Mouse (Mus musculus): Measurements from ENCODE around the gene Mcm8. TPM values are rescaled to one million over a fixed set of nuclear protein-coding genes. Genes with fewer than 3 reads are reported as not detected.
A peak's percentile ranks its signal among the peaks of the same experiment; 100 is the strongest.

Mcm8 gene
- total and polyA plus RNA-seq, 3 experiments, result 21.9 to 25.1 TPM; not detected in 1

DNA sequence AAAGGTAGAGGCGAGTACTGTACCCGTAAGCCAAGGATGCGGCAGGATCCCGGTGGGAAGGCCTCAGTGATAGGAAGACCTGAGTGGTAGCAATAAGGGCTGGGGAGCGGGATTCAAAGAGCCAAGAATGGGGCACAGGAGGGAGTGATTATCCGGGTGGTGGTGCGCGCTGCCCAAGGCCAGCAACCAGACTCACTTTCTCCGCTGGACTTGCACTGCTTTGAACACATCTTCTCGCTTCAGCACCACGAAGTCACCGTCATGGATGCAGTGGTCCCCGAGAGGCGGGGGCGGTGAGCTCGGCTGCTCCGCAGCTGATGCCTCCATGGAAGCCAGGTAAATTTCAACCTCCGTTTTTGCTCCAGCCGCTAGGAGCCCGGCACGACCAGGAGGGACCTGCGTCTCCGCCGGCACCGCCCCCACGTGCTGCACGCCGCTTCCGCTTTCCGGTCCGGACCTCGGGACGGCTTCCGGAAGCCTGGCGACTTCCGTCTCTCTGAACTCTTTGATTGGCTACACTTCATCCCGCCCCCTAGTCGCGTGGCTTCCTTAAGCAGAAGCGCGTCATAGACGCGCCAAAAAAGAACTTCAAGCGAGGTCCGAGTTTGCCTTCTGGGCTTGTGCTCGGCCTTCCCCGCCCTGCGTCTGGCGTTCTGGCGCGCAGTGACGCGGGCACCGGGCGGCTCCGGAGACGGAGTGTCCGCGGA is at the start of gene Mcm8, which contains the start of gene Trmt6 (continued):
- TF ChIP-seq ZC3H11A (IDR thresholded peaks at IDR 0.05; ENCODE audit: low read depth, low read length) (no peak), CHD1 (IDR thresholded peaks at IDR 0.05; ENCODE audit: low read depth, low read length) (no peak), CHD2 (IDR thresholded peaks at IDR 0.05; ENCODE audit: low read length) (no peak; the same call in 1 of the 2 replicates), EP300 (IDR thresholded peaks at IDR 0.05; ENCODE audit: low read depth in 1 of 2, low read length in 2 of 2) (no peak)

DNA sequence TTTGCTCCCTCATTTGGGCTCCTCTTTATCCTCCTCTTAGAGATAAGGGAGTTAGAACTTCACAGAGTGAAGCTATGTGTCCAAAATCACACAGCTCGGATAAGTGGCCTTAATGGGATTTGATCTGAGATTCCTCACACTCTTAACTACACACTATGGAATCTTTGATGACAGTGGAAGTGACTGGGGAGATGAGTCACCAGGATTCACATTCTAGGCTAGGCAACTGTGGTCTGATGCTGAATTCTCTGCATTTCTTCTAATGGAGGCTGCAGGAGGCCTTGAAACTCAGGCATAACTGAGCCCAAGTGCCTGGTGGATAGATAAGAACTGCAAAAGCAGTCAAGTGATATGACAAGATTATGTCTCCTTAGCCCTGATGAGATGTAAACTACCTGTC is 45.1 kb upstream of the Mcm8 start:
- Histone ChIP-seq H3K4me3 (ENCODE audit: control insufficient read depth in 1 of 2, insufficient read depth in 1 of 2, low read depth in 2 of 2, low read length in 2 of 2) (no peak overlapping the region), H3K27ac (ENCODE audit: control insufficient read depth, low read depth, low read length) (no peak overlapping the region), H3K79me2 (ENCODE audit: control insufficient read depth, insufficient read depth, low read length, poor library complexity) (no peaks in the 10 kb centered on the region), H3K4me1 (ENCODE audit: control insufficient read depth in 1 of 2, insufficient read depth in 2 of 2, low read length in 2 of 2) (no peaks in the 10 kb centered on the region), H3K36me3 (ENCODE audit: control insufficient read depth in 1 of 2, insufficient read depth in 2 of 2, low read length in 2 of 2) (no peaks in the 10 kb centered on the region), H3K9ac (ENCODE audit: control insufficient read depth, low read depth, low read length, poor library complexity, severe bottlenecking) (no peak overlapping the region), H3K27me3 (ENCODE audit: control insufficient read depth in 1 of 2, insufficient read depth in 2 of 2, low read length in 2 of 2) (no peaks in the 10 kb centered on the region), H3K9me3 (replicated peaks; ENCODE audit: insufficient read depth, low read length) (no peaks in the 10 kb centered on the region)
- no peak for DNase-seq (ENCODE audit: low read depth, low spot score)
- TF ChIP-seq MAX (IDR thresholded peaks at IDR 0.05; ENCODE audit: low read length) (no peak), E2F4 (IDR thresholded peaks at IDR 0.05; ENCODE audit: borderline replicate concordance, low read depth, low read length) (no peak), SIN3A (IDR thresholded peaks at IDR 0.05; ENCODE audit: low read length) (no peak)

GRCm38 (mm10) chr2:132780978-132781377 is 35.0 kb upstream of the Mcm8 start, which contains the start of gene Chgb:
Gene Chgb (plus strand): TSS chr2:132781278.
- no peaks in the 10 kb centered on the region for H3K4me1 ChIP-seq (ENCODE audit: control insufficient read depth in 1 of 2, insufficient read depth in 2 of 2, low read length in 2 of 2)
- no peak for DNase-seq (ENCODE audit: low read depth, low spot score)
- no peaks in the 10 kb centered on the region for H3K9me3 ChIP-seq (replicated peaks; ENCODE audit: insufficient read depth, low read length)
- no peak within 1 kb of the TSS for H3K27ac ChIP-seq (ENCODE audit: control insufficient read depth, low read depth, low read length)
- H3K79me2 ChIP-seq (ENCODE audit: control insufficient read depth, insufficient read depth, low read length, poor library complexity), result no peaks in the 10 kb centered on the region
- H3K9ac ChIP-seq (ENCODE audit: control insufficient read depth, low read depth, low read length, poor library complexity, severe bottlenecking), result no peak within 1 kb of the TSS
- H3K27me3 ChIP-seq (ENCODE audit: control insufficient read depth in 1 of 2, insufficient read depth in 2 of 2, low read length in 2 of 2), result no peaks in the 10 kb centered on the region; a peak in 1 of 4 replicates
- no peaks in the 10 kb centered on the region for H3K36me3 ChIP-seq (ENCODE audit: control insufficient read depth in 1 of 2, insufficient read depth in 2 of 2, low read length in 2 of 2)
- no peak within 1 kb of the TSS for H3K4me3 ChIP-seq (ENCODE audit: control insufficient read depth in 1 of 2, insufficient read depth in 1 of 2, low read depth in 2 of 2, low read length in 2 of 2)
- no peak for TF ChIP-seq POLR2AphosphoS5 (IDR thresholded peaks at IDR 0.05; ENCODE audit: borderline replicate concordance, low read depth, low read length)

GRCm38 (mm10) chr2:132781439-132782068 is 34.4 kb upstream of the Mcm8 start:
- DNase-seq (ENCODE audit: low read depth, low spot score), result peak; percentile 63
- no peak overlapping the region for H3K9ac ChIP-seq (ENCODE audit: control insufficient read depth, low read depth, low read length, poor library complexity, severe bottlenecking)
- no peaks in the 10 kb centered on the region; a peak in 1 of 4 replicates for H3K27me3 ChIP-seq (ENCODE audit: control insufficient read depth in 1 of 2, insufficient read depth in 2 of 2, low read length in 2 of 2)
- no peaks in the 10 kb centered on the region for H3K79me2 ChIP-seq (ENCODE audit: control insufficient read depth, insufficient read depth, low read length, poor library complexity)
- no peaks in the 10 kb centered on the region for H3K36me3 ChIP-seq (ENCODE audit: control insufficient read depth in 1 of 2, insufficient read depth in 2 of 2, low read length in 2 of 2)
- H3K9me3 ChIP-seq (replicated peaks; ENCODE audit: insufficient read depth, low read length), result no peaks in the 10 kb centered on the region
- no peak overlapping the region for H3K27ac ChIP-seq (ENCODE audit: control insufficient read depth, low read depth, low read length)
- TF ChIP-seq SMC3 (IDR thresholded peaks at IDR 0.05; ENCODE audit: low read depth, low read length) (no peak), TCF12 (IDR thresholded peaks at IDR 0.05; ENCODE audit: low read depth, low read length) (no peak), USF1 (IDR thresholded peaks at IDR 0.05; ENCODE audit: low read depth, low read length) (no peak), HCFC1 (IDR thresholded peaks at IDR 0.05; ENCODE audit: low read depth, low read length) (no peak), EP300 (IDR thresholded peaks at IDR 0.05; ENCODE audit: low read depth in 1 of 2, low read length in 2 of 2) (no peak), POLR2AphosphoS2 (IDR thresholded peaks at IDR 0.05; ENCODE audit: low read length) (no peak), JUND (IDR thresholded peaks at IDR 0.05; ENCODE audit: low read depth, low read length) (no peak), NELFE (IDR thresholded peaks at IDR 0.05; ENCODE audit: low read depth, low read length) (no peak), POLR2A (IDR thresholded peaks at IDR 0.05; ENCODE audit: control insufficient read depth in 1 of 2, insufficient read depth in 1 of 2, low read depth in 1 of 2, low read length in 2 of 2, poor library complexity in 1 of 2) (no peak), ZNF384 (IDR thresholded peaks at IDR 0.05; ENCODE audit: low read depth, low read length) (no peak), RAD21 (IDR thresholded peaks at IDR 0.05; ENCODE audit: low read depth, low read length) (no peak), MAZ (IDR thresholded peaks at IDR 0.05; ENCODE audit: low read depth, low read length) (no peak), GABPA (IDR thresholded peaks at IDR 0.05; ENCODE audit: low read depth, low read length) (no peak), POLR2AphosphoS5 (IDR thresholded peaks at IDR 0.05; ENCODE audit: borderline replicate concordance, low read depth, low read length) (no peak), MAFK (IDR thresholded peaks at IDR 0.05; ENCODE audit: borderline replicate concordance, low read depth, low read length) (no peak), USF2 (IDR thresholded peaks at IDR 0.05; ENCODE audit: borderline replicate concordance in 1 of 2, insufficient read depth in 1 of 2, low read depth in 1 of 2, low read length in 2 of 2) (no peak)
- H3K4me3 ChIP-seq (ENCODE audit: control insufficient read depth in 1 of 2, insufficient read depth in 1 of 2, low read depth in 2 of 2, low read length in 2 of 2), result no peak overlapping the region
- no peaks in the 10 kb centered on the region for H3K4me1 ChIP-seq (ENCODE audit: control insufficient read depth in 1 of 2, insufficient read depth in 2 of 2, low read length in 2 of 2)
